Comparison of ENCODE assay signal across 8 mouse cellular contexts in the genomic region with DNA sequence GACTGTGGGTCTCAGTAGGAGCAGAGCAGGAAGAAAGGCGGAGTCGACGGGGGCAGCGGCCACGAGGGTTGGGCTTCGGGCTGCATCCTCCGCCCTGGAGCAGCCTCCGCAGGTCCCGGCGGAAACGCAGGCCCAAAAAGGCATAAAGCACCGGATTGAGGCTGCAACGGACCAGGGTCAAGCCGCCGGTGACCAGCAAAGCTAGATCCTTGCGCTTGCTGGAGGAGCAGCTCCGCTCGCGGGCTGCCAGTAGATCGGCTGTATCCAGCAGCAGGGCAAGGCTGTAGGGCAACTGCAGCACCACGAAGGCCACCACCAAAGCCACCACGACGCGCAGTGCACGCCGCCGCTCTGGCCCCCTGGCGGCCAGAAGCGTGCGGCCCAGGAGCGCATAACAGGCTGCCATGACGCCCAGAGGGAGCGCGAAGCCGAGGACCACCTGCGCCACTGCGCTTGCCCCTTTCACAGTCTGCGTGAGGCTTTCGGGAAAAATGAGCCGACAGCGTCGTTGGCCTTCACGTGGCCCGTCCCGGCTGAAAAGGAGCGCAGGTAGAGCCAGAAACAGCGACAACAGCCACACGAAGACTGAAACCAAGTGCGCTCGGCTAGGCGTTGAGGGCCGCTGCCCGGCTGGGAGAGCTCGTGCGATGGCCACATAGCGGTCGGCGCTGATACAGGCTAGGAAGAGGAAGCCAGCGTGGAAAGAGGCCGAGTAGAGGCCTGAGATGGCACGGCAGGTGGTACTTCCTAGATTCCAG. TPM values are rescaled to one million over a fixed set of nuclear protein-coding genes. Genes with fewer than 3 reads are reported as not detected.
DNase-seq lines count a peak whose midpoint lies in the region; ATAC-seq lines count a peak whose summit lies in the region.

No protein-coding gene starts in this region.

- no peaks in the 10 kb centered on the region for H3K9me3 ChIP-seq in intestine, embryonic 14.5 days (ENCODE audit: control insufficient read depth, low read length)
- H3K9me3 ChIP-seq in limb, embryonic 15.5 days, result no peaks in the 10 kb centered on the region
- no peaks in the 10 kb centered on the region for H3K9me3 ChIP-seq in midbrain, embryonic 14.5 days (ENCODE audit: control insufficient read depth, low read length)

- peak overlapping the region; percentile 40; the same call in 1 of the 2 replicates for H3K27ac ChIP-seq in intestine, embryonic 14.5 days (ENCODE audit: low read depth)
- peak overlapping the region; percentile 80 for H3K27ac ChIP-seq in limb, embryonic 15.5 days
- H3K27ac ChIP-seq in midbrain, embryonic 14.5 days (replicated peaks; ENCODE audit: low read depth, low read length), result peak overlapping the region; percentile 63

- H3K9ac ChIP-seq in intestine, embryonic 14.5 days (ENCODE audit: low read length), result peak overlapping the region; percentile 25; the same call in 1 of the 2 replicates
- H3K9ac ChIP-seq in limb, embryonic 15.5 days, result 0 out of 2 replicates have a peak overlapping the region, but pooled peaks have one; percentile 26
- peak overlapping the region; percentile 21; the same call in 1 of the 2 replicates for H3K9ac ChIP-seq in midbrain, embryonic 14.5 days (replicated peaks; ENCODE audit: low read length)

- no peaks in the 10 kb centered on the region for H3K36me3 ChIP-seq in intestine, embryonic 14.5 days (ENCODE audit: control insufficient read depth, insufficient read depth, low read length)
- no peaks in the 10 kb centered on the region for H3K36me3 ChIP-seq in limb, embryonic 15.5 days
- no peaks in the 10 kb centered on the region for H3K36me3 ChIP-seq in midbrain, embryonic 14.5 days (ENCODE audit: control insufficient read depth, insufficient read depth, low read length)
- H3K36me3 ChIP-seq in splenic B cell, adult 2 months (ENCODE audit: control insufficient read depth, insufficient read depth, low read length, poor library complexity, severe bottlenecking), result no peaks in the 10 kb centered on the region

- H3K4me3 ChIP-seq in intestine, embryonic 14.5 days (ENCODE audit: low read depth, low read length), result peak overlapping the region; percentile 29
- H3K4me3 ChIP-seq in limb, embryonic 15.5 days, result peak overlapping the region; percentile 36
- peak overlapping the region; percentile 25 for H3K4me3 ChIP-seq in midbrain, embryonic 14.5 days (replicated peaks; ENCODE audit: low read depth, low read length)

- peaks cover 35% of the 10 kb centered on the region for H3K27me3 ChIP-seq in intestine, embryonic 14.5 days (replicated peaks; ENCODE audit: control insufficient read depth, insufficient read depth, low read length)
- peaks cover 66% of the 10 kb centered on the region for H3K27me3 ChIP-seq in limb, embryonic 15.5 days
- H3K27me3 ChIP-seq in midbrain, embryonic 14.5 days (ENCODE audit: control insufficient read depth, insufficient read depth, low read length), result peaks cover 50% of the 10 kb centered on the region
- H3K27me3 ChIP-seq in splenic B cell, adult 2 months (ENCODE audit: control insufficient read depth, insufficient read depth, low read length, poor library complexity, severe bottlenecking), result peaks cover 3% of the 10 kb centered on the region

- peaks cover 50% of the 10 kb centered on the region for H3K4me1 ChIP-seq in intestine, embryonic 14.5 days (replicated peaks; ENCODE audit: control insufficient read depth, insufficient read depth, low read length)
- peaks cover 76% of the 10 kb centered on the region for H3K4me1 ChIP-seq in limb, embryonic 15.5 days
- H3K4me1 ChIP-seq in midbrain, embryonic 14.5 days (ENCODE audit: control insufficient read depth, insufficient read depth, low read length), result peaks cover 64% of the 10 kb centered on the region

- WGBS in intestine, embryonic 14.5 days, result 1% methylated on average over 61 of the region's 61 CpGs
- 2% methylated on average over 61 of the region's 61 CpGs for WGBS in limb, embryonic 15.5 days
- under 1% methylated on average over 61 of the region's 61 CpGs for WGBS in midbrain, embryonic 14.5 days

- DNase-seq in right cerebral cortex, postnatal 10 days (ENCODE audit: low spot score in 2 of 2), result peak; percentile 78 to 80
- no peak for DNase-seq in right cerebral cortex, adult 18-20 months
- peak; percentile 88 for DNase-seq in embryo, embryonic 10.5 days (ENCODE audit: low spot score)
- peak; percentile 90 for DNase-seq in intestine, embryonic 14.5 days (ENCODE audit: low spot score)
- peak; percentile 91 for DNase-seq in midbrain, embryonic 14.5 days
- DNase-seq in splenic B cell, adult 2 months (ENCODE audit: low read depth, low spot score), result peak; percentile 89

- H3K4me2 ChIP-seq in intestine, embryonic 14.5 days (ENCODE audit: low read length), result peak overlapping the region; percentile 64
- H3K4me2 ChIP-seq in limb, embryonic 15.5 days, result peak overlapping the region; percentile 70
- peak overlapping the region; percentile 56 for H3K4me2 ChIP-seq in midbrain, embryonic 14.5 days (ENCODE audit: low read length)

- peak; percentile 35 for ATAC-seq in granulocyte monocyte progenitor cell, adult 5-6 weeks (replicated peaks; ENCODE audit: poor library complexity, severe bottlenecking)
- ATAC-seq in intestine, embryonic 14.5 days (replicated peaks; ENCODE audit: low FRiP score, low TSS enrichment, low read depth), result peak; percentile 51
- ATAC-seq in limb, embryonic 15.5 days (ENCODE audit: insufficient number of reproducible peaks, low FRiP score, low TSS enrichment, low read depth), result no peak
- ATAC-seq in midbrain, embryonic 14.5 days (ENCODE audit: low FRiP score, low TSS enrichment), result peak; percentile 53; the same call in 1 of the 2 replicates

RNA-seq across cellular contexts. Expression of a gene that starts 1.4 kb away (rescaled TPM):
- total RNA-seq in granulocyte monocyte progenitor cell, adult 5-6 weeks (2014; fragmentation: Nextera tagmentation), result not detected in 2 replicates
- 0.09 TPM in 1 of 2 replicates, not detected in the other for total RNA-seq in granulocyte monocyte progenitor cell, adult 5-6 weeks (2017)
- 0.23 TPM in 1 of 2 replicates, not detected in the other for polyA plus RNA-seq in intestine, embryonic 14.5 days (2014; fragmentation: Nextera tagmentation; extraction: Ambion mirVana)
- polyA plus RNA-seq in limb, embryonic 15.5 days (2015; fragmentation: Nextera tagmentation; extraction: Ambion mirVana), result 0.14 and 0.36 TPM in 2 replicates
- 0.16 TPM in 1 of 2 replicates, not detected in the other for polyA plus RNA-seq in midbrain, embryonic 14.5 days (2014; fragmentation: Nextera tagmentation; extraction: Ambion mirVana)

RNA-seq across cellular contexts. Expression of a gene that starts 2.7 kb away (rescaled TPM):
- 1.4 TPM in 1 of 2 replicates, not detected in the other for total RNA-seq in granulocyte monocyte progenitor cell, adult 5-6 weeks (2014; fragmentation: Nextera tagmentation)
- total RNA-seq in granulocyte monocyte progenitor cell, adult 5-6 weeks (2017), result 0.47 TPM in 1 of 2 replicates, not detected in the other
- 12.8 and 13.8 TPM in 2 replicates for polyA plus RNA-seq in intestine, embryonic 14.5 days (2014; fragmentation: Nextera tagmentation; extraction: Ambion mirVana)
- 21.7 and 22.1 TPM in 2 replicates for polyA plus RNA-seq in limb, embryonic 15.5 days (2015; fragmentation: Nextera tagmentation; extraction: Ambion mirVana)
- polyA plus RNA-seq in midbrain, embryonic 14.5 days (2014; fragmentation: Nextera tagmentation; extraction: Ambion mirVana), result 8.2 and 8.4 TPM in 2 replicates

RNA-seq across cellular contexts. Expression of a gene that starts 3.5 kb away (rescaled TPM):
- 0.41 and 0.83 TPM in 2 replicates for total RNA-seq in granulocyte monocyte progenitor cell, adult 5-6 weeks (2014; fragmentation: Nextera tagmentation)
- total RNA-seq in granulocyte monocyte progenitor cell, adult 5-6 weeks (2017), result 0.36 and 0.65 TPM in 2 replicates
- 1.2 and 1.4 TPM in 2 replicates for polyA plus RNA-seq in intestine, embryonic 14.5 days (2014; fragmentation: Nextera tagmentation; extraction: Ambion mirVana)
- 1.2 and 1.4 TPM in 2 replicates for polyA plus RNA-seq in limb, embryonic 15.5 days (2015; fragmentation: Nextera tagmentation; extraction: Ambion mirVana)
- polyA plus RNA-seq in midbrain, embryonic 14.5 days (2014; fragmentation: Nextera tagmentation; extraction: Ambion mirVana), result 2.3 and 2.8 TPM in 2 replicates

RNA-seq across cellular contexts. Expression of a gene that starts 18.1 kb away (rescaled TPM):
- not detected in 2 replicates for total RNA-seq in granulocyte monocyte progenitor cell, adult 5-6 weeks (2014; fragmentation: Nextera tagmentation)
- total RNA-seq in granulocyte monocyte progenitor cell, adult 5-6 weeks (2017), result not detected in 2 replicates
- 5.8 and 7.4 TPM in 2 replicates for polyA plus RNA-seq in intestine, embryonic 14.5 days (2014; fragmentation: Nextera tagmentation; extraction: Ambion mirVana)
- polyA plus RNA-seq in limb, embryonic 15.5 days (2015; fragmentation: Nextera tagmentation; extraction: Ambion mirVana), result 5.7 and 6.8 TPM in 2 replicates
- polyA plus RNA-seq in midbrain, embryonic 14.5 days (2014; fragmentation: Nextera tagmentation; extraction: Ambion mirVana), result 42.2 and 56.0 TPM in 2 replicates

RNA-seq across cellular contexts. Expression of a gene that starts 52.5 kb away (rescaled TPM):
- 15.2 and 31.0 TPM in 2 replicates for total RNA-seq in granulocyte monocyte progenitor cell, adult 5-6 weeks (2014; fragmentation: Nextera tagmentation)
- 13.6 and 17.7 TPM in 2 replicates for total RNA-seq in granulocyte monocyte progenitor cell, adult 5-6 weeks (2017)
- 20.2 and 21.8 TPM in 2 replicates for polyA plus RNA-seq in intestine, embryonic 14.5 days (2014; fragmentation: Nextera tagmentation; extraction: Ambion mirVana)
- 15.6 and 17.6 TPM in 2 replicates for polyA plus RNA-seq in limb, embryonic 15.5 days (2015; fragmentation: Nextera tagmentation; extraction: Ambion mirVana)
- polyA plus RNA-seq in midbrain, embryonic 14.5 days (2014; fragmentation: Nextera tagmentation; extraction: Ambion mirVana), result 25.1 and 25.6 TPM in 2 replicates
